Mouse (Mus musculus) heart, postnatal 4 days (tissue): ENCODE measurements at regions not wholly inside any gene's neighbourhood (a gene's known extent, or its start where the extent isn't known, plus 50 kb on each side); places are given as distances from the start of the nearest gene placed in this dataset.

Experiments used
- DNase-seq: peaks from one replicate; pipeline ENCODE4 v3.0.0; 2021

DNA sequence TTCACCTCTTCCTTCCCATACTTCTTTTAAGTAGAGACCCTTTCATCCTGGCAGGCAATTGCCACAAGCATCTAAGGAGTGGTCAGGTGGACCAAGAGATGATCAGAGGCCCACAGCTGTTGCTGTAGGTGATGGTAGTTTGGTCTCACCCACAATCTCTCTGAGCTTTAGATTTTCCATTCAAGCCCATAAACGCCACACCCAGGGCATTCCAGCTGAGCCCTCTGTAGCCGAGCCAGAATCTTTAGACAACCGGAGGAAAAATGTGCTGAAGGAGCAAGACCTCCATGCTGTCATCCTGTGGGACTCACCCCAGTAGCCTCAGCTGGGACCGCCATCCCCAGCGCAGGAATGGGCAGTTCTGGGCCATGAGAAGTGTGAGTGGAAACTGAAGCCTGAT is 93.7 kb upstream of the Dlx2 start:
- DNase-seq, result no peak

DNA sequence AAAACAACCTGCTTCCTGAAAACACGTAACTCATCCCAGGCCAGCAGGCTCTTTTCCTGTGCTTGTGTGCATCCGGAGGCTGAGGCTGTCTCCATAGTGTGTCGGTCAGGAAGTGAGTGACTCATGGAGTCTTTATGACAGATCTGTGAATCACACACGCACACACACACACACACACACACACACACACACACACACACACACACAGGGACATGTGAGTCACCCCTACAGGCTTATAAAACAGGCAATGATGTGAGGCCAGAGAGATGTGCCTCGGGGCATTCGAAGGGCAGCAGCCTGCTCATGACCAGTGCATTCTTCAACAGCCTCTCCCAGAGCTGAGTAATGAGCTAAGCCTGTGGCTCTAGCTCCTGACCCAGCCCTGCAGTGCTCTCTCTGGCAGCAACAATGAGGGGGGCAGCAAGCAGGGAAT is 97.5 kb upstream of the Dlx2 start:
- DNase-seq, result peak; percentile 53

DNA sequence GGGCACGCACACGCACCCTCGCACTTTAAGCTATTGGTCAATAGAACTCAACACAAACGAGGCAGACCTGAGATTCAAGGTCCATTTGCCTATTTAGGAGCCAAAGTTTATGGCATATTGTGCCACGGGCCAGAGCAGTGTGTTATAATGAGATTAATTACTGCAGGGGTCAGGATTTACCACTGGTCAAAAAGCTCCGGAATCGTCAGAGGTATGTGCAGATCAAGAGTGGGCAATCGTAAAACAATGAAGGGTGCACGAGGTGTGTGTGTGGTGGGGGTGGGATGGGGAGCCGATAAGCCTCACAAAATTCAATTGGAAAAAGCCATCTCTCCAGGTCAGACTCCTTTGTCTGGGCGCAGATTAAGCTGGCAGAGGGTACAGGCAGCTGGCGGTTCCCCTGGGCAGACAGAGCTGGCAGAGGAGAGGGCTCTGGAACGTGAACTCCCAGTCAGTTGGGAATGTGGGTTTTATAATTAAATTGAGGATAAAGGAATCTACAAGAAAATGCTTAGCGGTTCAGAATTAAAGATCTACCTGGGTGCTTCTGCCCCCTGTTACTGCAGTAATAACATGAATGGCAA is 97.4 kb upstream of the Itga6 start:
- DNase-seq, result no peak

DNA sequence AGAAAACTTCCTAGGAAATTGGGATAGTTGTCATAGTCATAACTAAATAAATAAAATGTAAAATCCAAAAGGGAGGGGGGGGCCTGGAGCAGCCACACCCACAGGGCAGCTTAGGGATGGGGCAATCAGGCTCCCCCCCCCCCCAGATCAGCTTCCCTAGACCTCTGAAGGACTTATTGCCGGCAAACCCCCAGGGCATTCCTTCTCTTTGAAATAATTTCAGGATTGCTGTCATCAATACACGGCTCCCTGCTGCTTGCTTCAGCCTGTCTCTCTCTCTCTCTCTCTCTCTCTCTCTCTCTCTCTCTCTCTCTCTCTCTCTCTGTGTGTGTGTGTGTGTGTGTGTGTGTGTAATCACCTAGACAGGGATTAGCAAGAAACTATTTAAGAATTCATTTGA is 93.8 kb upstream of the Itga6 start:
- DNase-seq, result no peak

DNA sequence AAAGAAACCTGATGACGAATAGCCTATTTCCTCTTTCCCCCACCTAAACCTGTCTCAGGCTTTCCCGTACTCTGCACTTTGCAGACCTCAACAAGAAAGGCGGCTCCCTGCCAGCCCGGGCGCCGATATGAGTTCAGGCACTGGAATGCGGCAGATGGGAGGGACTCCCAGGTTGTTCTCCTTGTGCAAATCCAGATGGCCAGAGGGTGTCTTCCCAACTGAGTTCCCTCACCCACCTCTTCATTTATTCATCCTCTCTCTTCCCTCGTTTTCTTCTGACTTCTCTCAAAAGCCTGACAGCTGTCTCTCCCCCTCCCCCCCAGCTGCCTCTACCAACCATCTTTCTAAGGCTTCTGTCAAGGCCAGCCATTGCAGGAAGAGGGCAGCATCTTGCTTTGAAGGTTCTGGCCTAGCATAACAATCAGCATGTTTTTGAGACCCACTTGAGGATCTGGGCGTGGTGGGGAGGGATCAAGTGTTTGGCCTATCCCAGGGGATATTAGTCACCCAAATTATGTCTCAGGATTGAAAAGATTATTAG is 93.1 kb upstream of the Itga6 start:
- DNase-seq, result peak; percentile 45

DNA sequence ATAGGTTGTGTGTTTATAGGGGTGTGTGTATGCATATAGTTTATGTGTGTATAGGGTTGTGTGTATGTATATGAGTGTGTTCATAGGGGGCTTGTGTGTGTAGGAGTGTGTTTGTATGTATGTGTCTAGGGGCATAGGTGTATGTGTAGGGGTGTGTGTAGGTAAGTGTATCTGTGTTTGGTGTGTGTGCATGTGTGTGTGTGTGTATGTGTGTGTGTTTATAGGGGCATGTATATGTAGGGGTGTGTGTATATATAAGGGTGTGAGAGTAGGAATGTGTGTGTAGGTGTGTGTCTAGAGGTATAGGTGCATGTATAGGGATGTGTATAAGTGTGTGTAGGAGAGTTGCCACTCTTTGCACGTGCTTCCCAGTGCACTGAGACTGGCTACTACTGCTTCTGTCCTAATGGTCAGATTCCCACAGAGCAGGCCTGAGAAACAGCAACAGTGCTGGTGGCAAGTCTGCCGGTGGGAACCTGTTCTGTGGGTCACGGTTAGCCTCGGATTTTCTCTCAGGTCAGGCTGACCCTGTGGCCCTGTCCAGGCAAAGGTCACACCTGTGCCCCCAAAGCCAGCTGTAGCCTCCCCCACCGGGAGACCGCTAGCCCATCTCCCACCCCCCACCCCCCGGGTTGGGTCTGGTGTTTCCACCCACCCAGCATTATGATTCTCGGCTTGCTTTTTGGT is 90.5 kb upstream of the Itga6 start:
- no peak for DNase-seq

DNA sequence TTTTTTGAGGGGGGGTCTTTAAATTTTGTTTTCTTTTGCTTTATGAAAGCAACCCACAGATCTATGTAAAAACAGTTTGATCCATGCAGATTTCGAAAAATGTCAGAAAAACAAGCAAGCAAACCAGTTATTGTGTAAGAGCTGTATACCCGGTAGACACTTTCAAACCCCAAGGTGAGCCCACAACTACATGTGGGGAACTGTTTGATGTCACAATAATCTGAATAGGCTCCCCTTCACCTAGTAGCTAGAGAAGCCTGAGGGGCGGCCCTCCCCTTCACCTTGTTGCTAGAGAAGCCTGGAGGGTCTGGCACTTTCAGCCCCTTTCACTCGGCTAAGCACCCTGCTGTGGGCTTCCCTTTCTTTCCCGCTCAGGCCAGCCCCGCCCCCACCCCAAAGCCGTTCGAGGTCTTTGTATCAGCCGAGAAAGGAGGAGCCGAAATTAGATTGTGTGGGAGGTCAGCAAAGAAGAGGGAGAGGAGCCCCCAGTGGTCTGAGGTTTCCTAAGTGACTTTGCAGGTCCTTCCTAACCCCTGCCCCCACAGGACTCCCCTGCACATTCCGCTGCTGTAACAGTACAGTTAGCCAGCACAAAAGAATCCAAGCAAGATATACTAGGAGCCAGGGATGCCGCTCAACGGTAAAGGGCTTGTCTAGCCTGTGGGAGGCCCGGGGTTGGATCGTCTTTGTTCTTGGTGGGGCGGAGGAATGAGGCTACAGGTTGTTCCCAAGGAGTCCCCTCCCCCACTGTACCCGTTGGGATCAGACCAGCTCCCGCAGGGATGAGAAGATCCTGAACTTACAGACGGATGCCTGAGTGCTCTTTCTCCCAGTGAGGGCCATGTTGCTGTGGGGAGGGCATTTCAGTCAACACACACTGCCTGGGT is 89.7 kb upstream of the Itga6 start:
- DNase-seq, result peak; percentile 62

DNA sequence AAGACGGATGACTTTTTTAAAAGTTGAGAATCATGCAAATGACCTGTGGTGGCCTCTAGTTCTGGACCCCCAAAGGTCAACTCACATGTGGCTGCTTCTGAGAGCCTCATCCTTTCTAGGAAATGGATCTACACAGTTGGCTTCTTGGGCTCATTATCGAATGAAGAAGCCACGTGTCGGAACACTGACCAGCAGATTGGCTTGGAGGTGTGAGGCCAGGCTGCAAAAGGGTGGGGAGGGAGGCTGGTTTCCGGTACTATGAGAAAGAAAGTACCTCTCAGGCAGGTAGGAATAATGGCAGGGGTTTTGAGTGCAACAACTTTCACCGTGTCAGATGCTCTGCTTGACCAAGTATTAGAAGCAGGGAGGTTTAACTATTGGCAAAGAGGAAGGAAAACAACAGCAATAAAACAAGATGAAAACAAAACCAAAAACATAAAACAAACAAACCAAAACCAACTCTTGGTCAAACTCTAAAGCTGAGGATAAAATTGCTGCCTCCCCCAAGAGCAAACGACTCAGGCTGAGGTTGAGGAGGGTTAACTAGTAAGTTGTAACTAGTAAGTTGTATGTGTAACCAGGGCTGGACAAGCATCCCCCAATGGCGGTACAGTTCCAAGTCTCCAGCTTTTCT is 88.7 kb upstream of the Itga6 start:
- DNase-seq, result no peak

DNA sequence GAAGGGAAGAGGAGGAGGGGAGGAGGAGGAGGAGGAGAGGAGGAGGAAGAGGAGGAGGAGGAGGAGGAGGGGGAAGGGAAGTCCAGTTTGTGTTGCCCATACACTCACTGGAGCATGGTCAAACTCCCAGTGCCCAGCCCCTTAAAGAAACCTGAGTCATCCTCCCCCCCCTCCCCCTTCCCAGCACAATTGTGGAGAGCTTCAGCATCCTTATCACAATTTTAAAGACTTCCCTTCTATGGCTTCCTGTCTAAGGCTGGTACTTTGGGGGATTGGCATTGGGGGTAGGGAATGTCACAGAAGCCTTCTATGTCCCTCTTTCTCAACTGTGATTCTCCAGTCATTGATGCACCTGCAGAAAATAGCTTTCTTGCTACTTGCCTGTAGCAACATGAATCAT is 84.0 kb upstream of the Itga6 start:
- DNase-seq, result no peak

DNA sequence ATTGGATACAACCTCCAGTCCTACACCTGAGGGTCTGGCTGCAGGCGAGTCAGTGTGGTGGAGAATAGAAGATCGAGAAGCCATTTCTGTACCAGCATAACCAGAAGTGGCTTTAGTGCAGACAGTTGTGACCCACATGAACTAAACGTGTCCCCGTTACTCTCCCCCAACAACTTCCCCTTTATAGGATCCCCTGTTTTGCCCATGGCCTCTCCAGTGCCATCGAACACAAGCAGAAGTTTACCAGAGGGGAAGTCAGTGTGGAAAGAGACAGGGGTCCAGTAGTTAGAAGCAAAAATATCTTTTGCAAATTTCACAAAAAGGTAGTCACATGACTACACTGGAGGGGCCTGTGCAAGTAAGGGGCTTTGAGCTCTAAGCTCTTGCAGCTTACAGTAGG is 83.4 kb upstream of the Itga6 start:
- DNase-seq, result no peak

DNA sequence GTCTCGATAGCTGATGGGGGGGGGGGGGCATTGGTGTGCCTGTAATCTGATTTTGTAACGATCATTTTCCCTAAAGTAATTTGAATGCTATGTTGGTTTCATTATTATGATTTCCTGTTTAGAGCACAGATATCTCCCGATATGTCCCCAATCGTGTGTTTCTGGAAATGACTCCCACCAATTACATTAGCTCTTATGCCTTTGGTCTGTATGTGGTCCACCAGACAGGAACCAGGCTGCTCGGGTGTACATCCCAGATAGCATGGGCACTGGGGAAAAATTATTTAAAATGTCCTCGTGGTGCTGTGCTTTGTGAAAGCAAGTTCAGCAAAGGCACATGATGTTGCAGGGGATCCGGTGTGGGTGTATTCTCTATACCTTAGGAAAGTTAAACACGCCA is 82.0 kb upstream of the Itga6 start:
- no peak for DNase-seq

DNA sequence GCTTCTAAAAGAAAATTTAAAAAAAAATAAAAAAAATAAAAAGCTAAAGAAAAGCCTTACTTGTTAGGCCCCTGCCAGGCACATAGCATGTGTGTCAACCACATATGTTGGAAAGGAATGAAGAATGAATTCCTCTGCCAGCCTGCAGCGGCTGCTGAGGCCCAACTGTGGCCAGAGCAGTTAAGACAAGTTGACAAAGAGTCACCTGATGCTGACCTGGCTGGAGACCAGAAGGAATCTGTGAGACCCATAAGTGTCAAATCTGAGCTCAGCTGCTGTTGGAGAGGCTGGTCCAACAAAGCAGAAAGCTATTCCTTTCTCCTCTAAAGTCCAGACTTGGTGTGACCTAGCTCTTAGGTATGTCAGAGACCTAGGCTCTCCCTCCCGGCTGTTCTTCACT is 78.5 kb upstream of the Itga6 start:
- DNase-seq, result peak; percentile 14

DNA sequence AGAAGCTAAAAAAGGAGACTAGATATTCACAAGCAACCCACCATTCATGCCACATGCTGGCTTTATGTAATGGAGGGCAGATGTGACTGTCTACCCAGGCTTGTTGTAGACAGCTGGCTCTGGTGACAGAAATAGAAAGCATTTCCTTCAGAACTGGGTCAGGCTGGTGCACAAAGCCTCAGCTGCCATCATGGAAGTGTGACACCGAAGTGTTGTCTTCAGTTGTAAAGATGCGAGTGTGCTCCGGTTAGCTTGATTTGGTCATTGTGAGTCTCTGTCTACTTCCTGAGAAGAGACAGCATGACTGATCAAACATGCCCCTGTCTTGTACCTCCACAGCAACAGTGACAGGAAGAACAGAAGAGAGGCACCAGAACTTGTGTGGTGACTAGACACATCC is 77.7 kb upstream of the Itga6 start:
- DNase-seq, result no peak

DNA sequence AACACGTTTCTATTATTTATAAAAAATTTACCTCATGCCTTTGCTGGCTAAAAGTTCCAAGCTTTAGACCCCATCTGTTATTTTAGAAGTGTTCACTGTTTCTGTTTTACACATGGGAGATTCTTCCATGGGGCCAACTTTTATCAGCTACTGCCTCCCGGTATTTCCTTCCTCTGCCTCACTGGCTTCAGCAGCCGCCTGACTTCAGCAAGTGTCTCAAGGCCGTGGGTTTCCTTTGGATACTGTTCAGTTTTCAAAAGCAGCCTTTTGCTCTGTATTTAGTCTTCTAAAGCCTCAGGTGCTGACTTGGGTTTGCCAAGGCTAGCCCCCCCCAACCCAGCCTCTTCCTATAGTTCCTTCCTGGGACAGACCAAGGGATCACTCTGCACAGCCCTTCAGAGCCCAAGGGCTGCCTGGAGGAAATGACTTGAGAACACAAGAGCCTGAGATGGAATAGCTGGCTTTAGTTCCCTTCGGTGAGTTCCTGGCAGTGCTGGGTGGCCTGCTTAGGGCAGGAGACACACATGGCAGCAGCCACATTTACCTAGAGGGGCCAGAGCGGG is 75.1 kb upstream of the Itga6 start:
- no peak for DNase-seq

DNA sequence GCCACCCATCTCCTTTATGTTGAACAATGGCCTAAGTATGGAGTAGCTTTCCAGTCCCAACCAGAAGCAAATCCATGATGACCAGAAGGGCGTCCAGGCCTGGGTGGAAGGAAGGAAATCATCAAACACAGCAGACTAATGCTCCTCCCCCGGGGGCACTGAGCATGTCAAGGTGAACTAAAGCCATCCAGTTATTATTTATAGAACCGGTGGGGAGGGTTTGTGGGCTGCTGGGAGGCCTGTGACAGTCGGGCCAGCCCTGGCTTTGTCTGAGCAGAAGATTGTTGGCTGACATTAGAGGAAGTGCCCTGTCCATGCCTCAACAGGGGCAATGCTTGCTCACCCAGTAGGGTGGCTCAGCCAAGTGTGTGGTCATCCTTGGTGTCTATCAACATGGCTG is 74.5 kb upstream of the Itga6 start:
- DNase-seq, result peak; percentile 49

DNA sequence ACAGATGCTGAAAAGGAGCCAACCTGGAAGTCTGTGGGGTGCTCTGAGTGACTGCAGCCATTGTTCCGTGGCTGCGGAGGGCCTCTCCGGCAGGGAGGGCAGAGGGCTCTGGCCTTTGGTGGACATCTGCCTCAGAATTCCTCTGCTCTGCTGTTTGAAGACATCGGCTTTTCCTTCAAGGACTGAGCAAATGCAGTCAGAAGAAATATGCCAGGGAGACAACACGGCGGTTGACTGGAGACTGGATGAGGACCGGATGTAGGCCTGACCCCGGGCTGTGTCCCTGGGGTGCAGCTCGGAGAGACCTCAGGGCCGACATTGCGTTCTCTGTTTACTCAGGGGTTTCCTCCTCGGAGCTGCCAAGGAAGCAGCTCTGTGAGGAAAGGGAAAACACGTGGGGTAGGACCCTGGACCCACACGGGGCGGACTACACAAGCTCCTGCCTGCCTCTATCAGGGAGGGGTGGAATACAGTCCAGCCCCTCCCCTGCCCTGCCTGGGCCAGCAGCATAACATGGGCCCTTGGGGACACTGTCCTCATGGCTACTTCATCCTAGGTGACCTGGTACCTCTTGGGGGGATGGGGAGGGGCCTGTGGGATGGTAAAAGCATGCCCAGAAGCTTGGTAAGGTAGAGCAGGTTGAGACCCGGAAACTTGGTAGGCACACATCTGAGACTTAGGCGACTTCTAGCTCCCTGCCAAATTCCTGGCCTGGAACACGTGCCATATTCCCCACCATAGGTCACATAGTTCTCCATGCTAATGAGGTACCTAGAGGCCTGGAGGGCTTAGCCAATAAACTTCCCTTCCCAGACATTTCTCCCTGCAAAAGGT is 72.1 kb upstream of the Itga6 start:
- DNase-seq, result peak; percentile 79

DNA sequence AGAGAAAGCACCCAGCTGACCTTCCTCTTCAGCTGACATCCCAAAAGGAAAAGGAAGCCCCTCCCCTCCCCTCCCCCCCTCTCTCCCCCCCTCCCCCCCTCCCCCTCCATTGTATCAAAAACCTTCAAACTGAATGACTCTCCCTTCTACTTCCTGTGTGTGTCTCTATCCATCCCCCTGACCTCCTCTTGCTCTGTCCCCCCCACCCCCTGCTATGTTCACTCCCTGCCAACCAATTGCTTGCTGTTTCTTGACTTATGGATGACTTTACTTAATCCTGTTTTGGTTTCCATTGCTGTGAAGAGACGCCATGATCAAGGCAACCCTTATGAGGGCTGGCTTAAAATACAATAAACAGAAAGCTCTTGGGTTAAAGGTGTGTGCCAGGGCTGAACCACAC is 64.7 kb upstream of the Itga6 start:
- no peak for DNase-seq

DNA sequence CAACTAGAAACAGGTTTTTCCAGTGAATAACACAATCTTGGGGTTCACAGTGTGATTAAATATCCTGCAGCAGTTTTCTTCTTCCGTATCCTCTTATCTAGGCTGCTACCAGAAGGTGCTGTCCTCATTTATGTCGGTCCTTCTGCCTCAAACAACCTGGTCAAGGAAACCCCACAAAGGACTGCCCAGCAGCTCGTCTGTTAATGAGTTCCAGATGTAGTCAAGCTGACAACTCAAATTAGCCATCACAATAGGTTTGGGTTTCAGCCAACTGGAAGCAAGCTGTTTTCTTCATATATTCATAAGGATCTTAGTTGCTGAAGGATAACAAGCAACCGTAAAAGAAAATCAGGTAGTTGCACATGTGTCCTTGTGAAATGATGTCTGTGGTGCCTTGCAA is 64.3 kb upstream of the Itga6 start:
- no peak for DNase-seq

DNA sequence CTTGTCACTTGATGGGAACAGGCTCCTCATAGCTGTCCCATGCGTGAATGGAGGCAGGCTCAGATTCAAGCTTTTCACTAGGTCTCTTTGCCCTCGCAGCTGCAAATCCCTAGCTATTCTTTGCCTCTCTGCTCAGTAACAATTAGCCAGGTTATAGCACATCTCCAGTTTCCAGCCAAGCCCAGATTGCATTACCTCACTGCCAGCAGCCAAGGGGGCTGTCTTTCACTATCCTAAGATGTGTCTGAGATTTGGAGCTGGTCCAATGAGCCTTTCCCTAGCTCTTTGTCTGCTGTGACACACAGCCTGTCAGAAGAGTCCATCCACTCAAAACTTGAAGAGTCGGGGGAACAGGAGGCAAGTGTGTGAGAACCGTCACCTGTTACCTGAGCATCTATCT is 62.0 kb upstream of the Itga6 start:
- no peak for DNase-seq

DNA sequence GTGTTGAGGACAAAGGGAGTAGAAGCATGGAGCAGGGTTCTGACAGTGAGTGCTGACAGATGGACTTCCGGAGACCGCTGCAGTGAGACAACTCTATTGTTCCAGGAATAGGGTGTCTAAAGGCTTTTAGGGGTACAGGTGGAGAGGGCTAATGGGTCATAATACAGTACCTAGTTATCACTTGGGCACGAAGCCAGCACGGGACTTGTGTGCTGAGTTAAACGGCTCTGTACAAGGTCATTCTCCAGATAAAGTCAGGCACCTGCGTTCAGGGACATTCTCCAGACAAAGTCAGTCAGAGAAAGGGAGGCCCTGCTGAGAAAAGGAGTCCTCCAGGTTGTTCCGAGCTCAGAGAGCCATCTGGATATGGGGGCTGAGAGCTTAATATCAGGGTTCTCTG is 60.2 kb upstream of the Itga6 start:
- no peak for DNase-seq

DNA sequence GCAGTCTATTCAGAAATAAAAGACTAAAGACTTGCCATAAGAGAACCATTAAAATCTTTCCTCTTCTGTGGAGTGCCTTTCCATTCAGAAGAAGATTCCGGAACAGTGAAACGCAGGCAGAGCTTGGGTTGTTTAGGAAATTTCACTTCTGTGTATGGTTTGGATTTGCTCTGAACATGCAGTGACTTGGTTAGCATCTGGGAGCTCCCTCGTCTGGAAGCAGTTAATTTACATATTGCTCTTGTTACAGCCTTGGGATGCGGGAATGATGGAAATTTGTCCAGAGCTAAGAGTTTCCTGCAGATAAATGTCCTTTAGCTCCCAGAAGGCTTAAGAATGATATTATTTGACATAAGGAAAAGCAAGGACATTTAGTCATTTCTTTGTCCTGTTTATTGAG is 56.4 kb upstream of the Itga6 start:
- DNase-seq, result no peak
